Mouse (Mus musculus): ENCODE data around the gene Fabp6.

The Fabp6 gene

DNA sequence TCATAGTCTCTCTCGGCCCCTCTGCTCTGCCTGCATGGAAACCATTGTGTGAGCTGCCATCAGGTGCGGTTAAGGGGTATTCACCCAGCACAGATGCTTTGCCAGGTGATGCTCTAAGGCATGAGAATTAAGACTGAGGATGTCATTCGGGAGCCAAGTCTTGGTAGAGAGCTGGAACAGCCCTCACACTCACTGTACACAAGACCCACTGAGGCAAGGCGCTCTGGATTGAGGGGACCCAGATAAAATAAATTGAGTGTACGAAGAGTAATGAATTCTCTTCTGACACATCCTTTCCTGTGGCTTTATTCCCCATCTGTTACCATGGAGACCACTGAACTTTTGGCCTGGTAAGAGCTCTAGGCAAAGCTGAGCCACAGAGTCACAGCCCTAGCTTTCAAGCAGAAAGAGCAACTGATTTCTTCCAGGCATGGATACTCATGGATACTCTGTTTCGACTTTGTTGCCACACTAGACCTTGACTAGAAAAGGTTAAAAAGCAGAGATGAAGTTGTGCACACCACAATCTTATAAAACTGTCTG, 11.7 kb downstream of the Fabp6 start:
- DNase-seq (ENCODE audit: low spot score in 2 of 2) = no peak

GRCm38 (mm10) chr11:43586324-43587090, 14.8 kb downstream of the Fabp6 start, which contains the start of gene 4933415A04Rik:
Gene 4933415A04Rik (plus strand): TSS chr11:43587040.
- DNase-seq (ENCODE audit: low spot score in 2 of 2) = peak; percentile 37 to 38

GRCm38 (mm10) chr11:43585211-43586005, 15.9 kb downstream of the Fabp6 start:
- no peak for DNase-seq (ENCODE audit: low spot score in 2 of 2)

DNA sequence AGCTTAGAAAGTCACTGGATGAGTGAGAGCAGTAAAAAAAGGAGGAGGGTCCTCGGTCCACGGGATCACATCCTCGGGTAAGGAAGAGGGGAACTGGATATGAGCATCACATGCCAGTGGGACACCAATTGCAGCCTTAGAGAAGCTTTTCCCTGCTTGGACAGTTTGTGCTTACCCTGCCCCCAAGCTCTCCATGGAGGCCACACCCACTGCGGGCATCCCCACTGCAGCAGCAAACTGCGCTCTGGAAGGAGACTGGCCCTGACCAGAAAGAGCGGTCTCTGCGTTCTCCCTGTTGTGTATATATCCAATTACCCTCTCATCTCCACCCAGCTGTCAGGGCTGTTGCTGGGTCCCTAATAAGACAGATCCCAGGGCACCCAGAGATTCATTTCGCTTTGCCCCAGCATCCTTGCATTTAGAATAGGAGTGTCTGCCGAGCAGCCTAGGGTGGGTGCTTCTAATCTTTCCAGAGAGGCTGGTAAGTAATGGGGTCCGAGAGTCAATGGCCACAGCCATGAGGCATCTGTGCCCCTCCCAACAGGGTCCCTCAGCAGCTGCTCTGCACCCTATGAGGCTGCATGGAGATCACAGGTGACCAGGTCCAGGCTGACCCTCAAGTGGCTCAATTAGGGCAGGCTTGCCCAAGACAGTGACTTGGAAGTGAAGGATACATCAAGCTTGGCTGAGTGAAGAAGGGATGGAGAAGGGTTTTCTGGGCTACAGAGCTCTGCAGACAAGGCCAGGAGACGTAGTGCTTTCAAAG, 23.4 kb downstream of the Fabp6 start:
- DNase-seq (ENCODE audit: low spot score in 2 of 2) = no peak

DNA sequence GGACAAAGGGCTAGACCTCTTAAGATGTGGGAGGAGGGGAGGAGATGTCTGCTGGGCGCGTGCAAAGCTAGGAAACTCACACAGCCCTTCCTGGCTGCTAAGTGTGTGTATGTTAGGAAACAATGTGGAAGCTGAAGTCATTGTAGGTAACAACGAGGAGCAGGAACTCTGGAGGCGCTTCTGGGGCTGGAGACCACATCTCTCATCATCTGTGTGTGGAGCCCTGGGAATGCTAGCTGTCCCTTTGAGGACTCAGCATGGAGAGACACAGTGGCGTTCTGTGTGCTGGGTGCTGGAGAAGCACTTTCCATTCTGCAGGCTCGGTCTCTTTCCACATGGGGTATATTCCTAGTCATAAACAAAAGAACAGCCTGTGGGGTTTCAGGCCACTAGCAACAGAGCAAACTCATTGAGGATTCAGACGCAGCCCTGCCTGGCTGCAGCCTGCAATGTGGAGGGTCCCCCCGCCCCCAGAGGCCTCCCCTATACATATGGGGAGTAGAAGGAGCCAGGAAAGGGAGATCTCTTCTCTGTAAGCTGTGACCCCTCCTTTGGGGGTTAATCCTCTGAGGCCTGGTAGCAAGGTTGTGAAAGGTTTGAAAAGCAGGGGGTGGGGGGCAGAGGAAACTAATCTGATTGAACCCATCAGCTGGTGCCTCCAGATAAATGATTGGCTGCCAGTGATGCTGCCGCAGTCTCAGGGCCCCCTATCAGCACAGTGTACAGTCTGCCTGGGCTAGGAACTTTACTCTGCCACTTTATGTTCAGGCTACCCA, 25.8 kb downstream of the Fabp6 start:
- no peak for DNase-seq (ENCODE audit: low spot score in 2 of 2)

DNA sequence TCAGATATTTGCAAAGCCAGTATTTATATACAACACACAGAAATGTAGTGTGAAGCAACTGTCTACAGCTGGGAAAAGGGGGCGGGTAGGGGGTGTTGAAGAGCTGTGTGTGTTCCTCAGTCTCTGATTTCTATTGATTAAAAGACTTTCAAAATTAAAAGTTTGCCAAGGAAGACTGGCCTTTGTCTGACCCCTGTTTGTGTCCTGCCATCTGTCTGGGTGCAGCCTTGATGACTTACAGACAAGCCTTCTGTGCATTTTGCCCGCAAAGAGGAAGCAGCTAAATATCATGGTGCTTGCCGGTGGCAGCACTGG, 26.3 kb downstream of the Fabp6 start:
- DNase-seq (ENCODE audit: low spot score in 2 of 2) = no peak

DNA sequence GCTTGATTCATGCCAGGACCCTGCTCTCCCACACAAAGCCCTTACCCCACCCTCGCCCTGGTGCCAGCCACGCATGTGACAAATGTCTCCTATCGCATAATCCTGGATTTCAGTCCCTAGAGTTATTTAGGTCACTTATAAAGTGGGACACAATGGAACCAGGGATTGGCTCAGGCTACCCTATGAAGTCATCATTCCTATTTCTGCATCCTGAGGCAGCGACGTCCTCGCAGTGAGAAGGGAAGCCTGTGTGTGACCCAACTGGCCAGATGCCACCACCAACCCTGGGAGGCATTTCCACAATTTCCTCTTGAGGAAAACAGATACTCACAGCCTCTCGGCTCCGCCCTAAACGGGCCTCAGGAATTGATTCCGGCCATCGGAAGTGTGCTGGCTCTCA, 31.7 kb downstream of the Fabp6 start:
- no peak for DNase-seq (ENCODE audit: low spot score in 2 of 2)

GRCm38 (mm10) chr11:43569188-43569587, 32.2 kb downstream of the Fabp6 start:
- no peak for DNase-seq (ENCODE audit: low spot score in 2 of 2)

DNA sequence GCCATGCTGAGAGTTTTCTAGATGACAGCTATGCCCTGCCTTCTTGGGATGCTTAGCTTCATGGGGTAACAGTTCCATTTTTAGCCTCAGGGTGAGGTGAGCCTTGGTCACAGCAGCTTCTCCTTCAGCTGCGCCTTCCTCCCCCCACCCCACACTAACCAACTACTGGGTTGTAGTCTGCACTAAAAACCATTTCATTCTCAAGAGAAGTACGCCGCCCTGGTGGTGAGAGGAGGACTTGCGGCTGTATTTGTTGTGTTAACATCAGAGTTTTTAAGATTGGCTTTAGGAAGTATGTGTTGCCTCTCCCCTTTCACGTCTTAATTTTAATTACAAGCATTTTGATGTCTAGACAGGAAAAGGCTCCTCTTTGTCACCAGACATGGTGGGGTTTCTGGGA, 33.1 kb downstream of the Fabp6 start:
- no peak for DNase-seq (ENCODE audit: low spot score in 2 of 2)

DNA sequence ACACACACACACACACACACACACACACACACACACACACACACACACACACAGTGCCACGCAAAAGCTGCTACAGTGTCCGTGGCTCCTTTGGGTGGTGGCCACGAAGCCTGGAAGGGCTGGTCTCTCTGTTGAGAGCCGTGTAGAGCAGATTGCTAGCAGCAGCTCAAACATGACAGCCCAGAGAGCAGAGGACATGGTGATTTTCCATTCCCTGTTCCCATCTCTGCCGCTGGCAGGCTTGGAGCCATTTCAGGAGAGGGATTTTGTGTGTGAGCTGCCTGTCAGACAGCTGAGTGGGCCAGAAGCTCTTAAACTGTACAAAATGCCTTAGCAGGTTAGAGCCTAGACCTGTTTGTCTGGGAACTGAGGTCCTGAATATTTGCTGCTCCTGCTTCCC, 34.6 kb downstream of the Fabp6 start:
- DNase-seq (ENCODE audit: low spot score in 2 of 2) = no peak

DNA sequence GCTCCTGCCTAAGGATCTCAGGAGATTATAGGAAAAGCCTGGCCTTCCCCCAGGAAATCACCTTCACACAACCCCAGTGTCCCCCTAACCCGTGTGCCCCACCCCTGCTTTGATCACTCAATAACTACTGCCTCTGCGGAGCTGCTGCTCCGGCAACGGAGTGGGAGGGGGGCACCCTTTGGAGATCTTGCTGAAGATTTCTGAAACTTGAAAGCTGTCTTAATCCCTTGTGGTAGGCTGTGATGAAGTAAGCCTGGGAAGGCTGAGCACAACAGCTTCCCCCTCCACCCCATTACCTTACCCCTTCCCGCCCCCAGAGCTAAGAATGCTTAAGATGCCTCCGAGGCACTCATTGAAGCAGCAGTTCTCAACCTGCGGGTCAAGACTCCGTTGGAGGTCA, 35.5 kb downstream of the Fabp6 start:
- DNase-seq (ENCODE audit: low spot score in 2 of 2) = no peak

GRCm38 (mm10) chr11:43565414-43565813, 35.9 kb downstream of the Fabp6 start:
- DNase-seq (ENCODE audit: low spot score in 2 of 2) = no peak

DNA sequence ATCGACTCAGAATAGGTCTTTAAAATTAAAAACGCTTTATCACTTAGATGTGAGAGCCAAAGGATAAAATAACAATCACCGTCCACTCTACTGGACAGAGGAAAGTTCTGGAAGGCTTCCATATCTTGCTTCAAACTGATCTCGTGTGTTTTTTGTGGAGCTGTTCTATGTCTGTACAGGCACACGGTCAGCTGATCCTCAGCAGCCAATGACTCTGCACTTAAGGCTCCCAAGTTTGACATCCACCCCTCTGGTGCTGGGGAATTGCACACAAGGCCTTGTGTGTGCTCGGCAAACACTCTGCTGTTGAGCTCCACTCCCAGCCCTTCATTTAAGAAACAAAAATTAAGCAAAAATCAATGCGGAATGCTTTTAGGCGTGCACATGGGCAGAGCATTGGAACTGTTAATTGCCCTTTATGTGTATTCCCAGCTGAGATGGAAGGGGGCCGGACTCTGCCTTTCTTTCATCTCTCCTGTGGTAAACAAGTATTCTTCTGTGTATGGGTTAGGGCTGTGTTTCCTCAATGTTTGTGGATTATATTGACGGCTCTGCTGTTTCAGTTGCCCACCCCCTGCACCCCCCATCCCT, 37.6 kb downstream of the Fabp6 start:
- no peak for DNase-seq (ENCODE audit: low spot score in 2 of 2)

DNA sequence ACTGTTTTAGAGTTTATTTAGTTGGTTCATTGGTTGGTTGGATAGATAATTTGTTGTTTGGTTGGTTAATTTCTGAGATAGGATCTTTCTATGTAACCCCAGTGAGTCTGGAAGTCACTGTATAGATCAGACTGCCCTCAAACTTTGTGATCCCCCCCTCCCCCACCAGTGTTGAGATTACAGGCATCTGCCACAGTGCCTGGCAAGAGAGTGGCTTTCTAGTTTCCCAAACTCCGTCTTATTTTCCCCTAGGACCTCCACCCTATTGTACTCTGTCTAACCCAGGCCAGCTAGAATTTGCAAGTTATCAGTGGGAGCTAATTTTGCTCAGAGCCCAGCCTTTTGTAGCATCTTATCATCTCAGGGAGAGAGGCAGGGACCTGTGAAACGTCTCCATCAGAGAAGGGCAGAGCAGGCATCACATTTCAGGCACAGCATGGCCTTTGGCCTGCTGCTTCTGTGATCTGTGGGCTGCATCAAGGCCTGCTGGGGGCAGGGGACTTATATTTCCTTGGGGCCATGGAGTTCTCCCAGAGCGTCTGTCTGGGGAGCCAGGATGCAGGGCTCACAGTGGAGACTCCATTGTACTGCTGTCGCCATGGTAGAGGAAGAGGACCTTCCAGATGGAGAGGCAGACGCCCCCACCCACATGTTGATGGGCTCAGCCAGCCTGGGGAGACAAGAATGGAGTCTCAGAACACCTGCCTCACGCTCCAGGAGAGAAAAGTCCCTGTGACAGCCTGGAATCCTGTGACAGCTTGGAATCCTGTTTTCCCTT, 41.6 kb downstream of the Fabp6 start:
- no peak for DNase-seq (ENCODE audit: low spot score in 2 of 2)

DNA sequence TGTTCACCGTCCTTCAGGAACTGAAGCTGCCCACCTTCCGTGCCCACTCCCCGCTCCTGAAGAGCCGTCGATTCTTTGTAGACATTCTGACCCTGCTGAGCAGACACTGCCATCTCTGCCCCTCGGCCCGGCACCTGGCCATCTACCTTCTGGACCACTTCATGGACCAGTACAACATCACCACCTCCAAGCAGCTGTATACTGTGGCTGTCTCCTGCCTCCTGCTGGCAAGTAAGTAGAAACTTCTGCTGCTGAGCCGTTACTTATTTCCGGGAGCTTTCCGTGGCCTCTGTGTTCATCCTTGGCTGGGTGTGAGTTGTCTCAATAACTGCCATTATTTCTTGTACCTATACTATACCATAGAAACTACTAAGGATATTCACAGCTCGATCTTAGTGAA, 44.8 kb downstream of the Fabp6 start:
- no peak for DNase-seq (ENCODE audit: low spot score in 2 of 2)

DNA sequence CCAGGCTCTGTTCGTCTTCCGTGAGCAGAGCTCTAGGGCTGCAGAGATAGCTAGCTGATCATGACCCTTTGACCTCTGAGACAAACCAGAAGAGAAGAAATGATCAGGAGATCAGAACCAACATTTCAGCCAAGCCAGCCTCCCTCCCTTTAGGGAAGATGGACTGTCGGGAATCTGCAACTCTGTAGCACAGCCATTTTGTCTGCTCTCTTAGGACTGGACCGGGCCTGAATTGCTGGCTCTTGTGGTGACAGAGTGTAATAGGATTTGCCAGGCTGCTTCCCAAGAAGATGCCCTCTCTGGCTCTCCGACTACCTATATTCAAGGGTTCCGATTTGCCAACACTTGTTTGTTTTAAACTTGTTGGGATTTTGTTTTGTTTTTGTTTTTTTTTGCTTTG, 48.7 kb downstream of the Fabp6 start:
- no peak for DNase-seq (ENCODE audit: low spot score in 2 of 2)

GRCm38 (mm10) chr11:43551756-43552155, 49.6 kb downstream of the Fabp6 start:
- no peak for DNase-seq (ENCODE audit: low spot score in 2 of 2)

DNA sequence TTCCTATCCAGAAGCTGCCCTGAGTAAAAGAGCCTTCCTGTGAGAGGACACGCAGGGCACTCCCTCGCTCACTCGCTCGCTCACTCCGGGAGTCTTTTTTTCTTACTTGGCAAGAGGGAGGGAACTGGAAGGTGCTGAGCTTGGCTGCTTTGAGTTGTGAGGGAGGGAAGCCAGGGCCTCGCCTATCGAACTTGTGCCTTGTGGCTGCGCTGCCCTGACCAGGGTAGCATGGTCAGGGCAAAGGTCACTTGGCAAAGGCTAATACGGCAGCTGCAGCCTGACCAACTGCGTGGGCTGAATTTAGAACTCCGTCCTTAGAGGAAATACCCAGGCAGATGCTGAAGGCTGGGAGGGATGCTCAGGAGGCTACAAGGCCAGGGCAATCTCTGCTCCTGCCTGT, 51.6 kb downstream of the Fabp6 start:
- no peak for DNase-seq (ENCODE audit: low spot score in 2 of 2)

DNA sequence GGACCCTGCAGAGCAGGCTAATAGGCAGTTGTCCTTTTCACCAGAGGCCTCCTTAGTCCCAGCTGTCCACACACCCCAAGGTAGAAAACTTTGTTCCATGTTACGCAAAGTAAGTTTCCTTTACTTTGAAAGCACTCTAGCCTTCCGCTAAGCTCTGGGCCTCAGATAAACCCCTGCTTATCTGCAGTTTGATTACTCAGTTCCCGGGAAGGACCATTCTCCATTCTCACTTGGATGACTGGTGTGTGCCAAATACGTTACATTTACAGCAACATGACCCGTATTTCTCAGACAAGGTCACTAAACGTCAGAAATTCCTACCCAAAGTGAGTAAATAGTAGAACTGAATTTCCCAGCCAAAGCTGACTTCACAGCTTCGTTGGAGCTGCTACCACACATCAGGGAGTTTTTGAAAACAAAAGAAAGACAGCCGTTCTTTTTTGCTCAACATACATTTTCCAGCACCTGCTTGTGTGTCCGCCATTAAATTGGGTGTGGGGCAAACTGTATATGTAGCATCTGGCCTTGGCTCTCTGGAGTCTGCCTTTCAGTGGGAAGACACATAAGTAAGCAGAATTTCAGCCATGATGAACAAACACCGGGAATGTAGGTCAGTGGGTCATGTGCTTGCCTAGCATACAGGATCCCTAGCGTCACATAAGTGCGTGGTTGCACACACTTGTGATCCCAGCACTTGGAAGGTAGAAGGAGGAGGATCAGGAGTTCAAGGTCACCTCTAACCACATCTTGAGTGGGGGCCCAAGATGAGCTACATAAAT, 52.5 kb downstream of the Fabp6 start:
- no peak for DNase-seq (ENCODE audit: low spot score in 2 of 2)

DNA sequence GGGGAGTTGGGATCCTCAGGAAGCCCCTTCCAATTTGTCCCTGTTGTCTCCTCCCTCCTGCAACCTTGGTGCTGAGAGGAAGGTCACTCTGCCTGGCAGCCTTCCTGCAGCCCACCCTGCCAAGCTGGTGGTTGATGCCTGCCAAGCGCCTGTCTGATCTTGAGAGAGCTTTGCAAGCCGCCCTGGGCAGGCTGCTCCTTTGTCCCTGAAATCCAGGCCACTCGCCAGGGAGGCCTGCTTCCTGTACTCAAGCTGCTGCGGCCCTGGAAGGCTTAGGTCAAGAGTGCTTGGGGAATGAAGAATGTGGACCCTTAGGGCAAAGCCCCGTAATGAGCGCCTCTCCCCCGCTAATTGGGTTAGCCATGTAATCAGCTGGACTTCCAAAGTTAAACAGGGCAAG, 53.2 kb downstream of the Fabp6 start:
- no peak for DNase-seq (ENCODE audit: low spot score in 2 of 2)
